Mouse (Mus musculus): Measurements from ENCODE around the gene Dgcr8. TPM values are rescaled to one million over a fixed set of nuclear protein-coding genes. Genes with fewer than 3 reads are reported as not detected.

Gene Dgcr8
- polyA plus RNA-seq, 1 experiment from 2014 or later, result 40.0 TPM

- Histone ChIP-seq H3K4me3 (replicated peaks; ENCODE audit: low read depth, low read length) (no peak overlapping the region), H3K9me3 (ENCODE audit: control insufficient read depth, low read length) (no peaks in the 10 kb centered on the region), H3K27ac (replicated peaks; ENCODE audit: low read depth, low read length) (no peak overlapping the region), H3K27me3 (ENCODE audit: control insufficient read depth, insufficient read depth, low read length) (no peaks in the 10 kb centered on the region), H3K9ac (replicated peaks; ENCODE audit: low read length) (no peak overlapping the region), H3K36me3 (ENCODE audit: control insufficient read depth, insufficient read depth, low read length) (peaks cover 29% of the 10 kb centered on the region), H3K4me1 (ENCODE audit: control insufficient read depth, insufficient read depth, low read length) (peaks cover 23% of the 10 kb centered on the region), H3K4me2 (ENCODE audit: low read length) (no peak overlapping the region)
- WGBS, result 94% methylated on average over 4 of the region's 4 CpGs
- no peak for DNase-seq
- no peak for ATAC-seq (ENCODE audit: low FRiP score, low TSS enrichment)
Measured at GRCm38 (mm10) chr16:18231451-18231850, 57.6 kb downstream of the Dgcr8 start.

GRCm38 (mm10) chr16:18231047-18231446 is 58.0 kb downstream of the Dgcr8 start:
- Histone ChIP-seq H3K4me3 (replicated peaks; ENCODE audit: low read depth, low read length) (no peak overlapping the region), H3K4me2 (ENCODE audit: low read length) (no peak overlapping the region), H3K36me3 (ENCODE audit: control insufficient read depth, insufficient read depth, low read length) (peaks cover 33% of the 10 kb centered on the region), H3K27ac (replicated peaks; ENCODE audit: low read depth, low read length) (no peak overlapping the region), H3K27me3 (ENCODE audit: control insufficient read depth, insufficient read depth, low read length) (no peaks in the 10 kb centered on the region), H3K9ac (replicated peaks; ENCODE audit: low read length) (no peak overlapping the region), H3K4me1 (ENCODE audit: control insufficient read depth, insufficient read depth, low read length) (peaks cover 20% of the 10 kb centered on the region), H3K9me3 (ENCODE audit: control insufficient read depth, low read length) (no peaks in the 10 kb centered on the region)
- DNase-seq (no peak), ATAC-seq (ENCODE audit: low FRiP score, low TSS enrichment) (no peak)
- 90% methylated on average over 3 of the region's 3 CpGs for WGBS

GRCm38 (mm10) chr16:18230617-18231016 is 58.4 kb downstream of the Dgcr8 start:
- Histone ChIP-seq H3K36me3 (ENCODE audit: control insufficient read depth, insufficient read depth, low read length) (peaks cover 38% of the 10 kb centered on the region), H3K27me3 (ENCODE audit: control insufficient read depth, insufficient read depth, low read length) (no peaks in the 10 kb centered on the region), H3K9me3 (ENCODE audit: control insufficient read depth, low read length) (no peaks in the 10 kb centered on the region), H3K4me2 (ENCODE audit: low read length) (no peak overlapping the region), H3K4me1 (ENCODE audit: control insufficient read depth, insufficient read depth, low read length) (peaks cover 16% of the 10 kb centered on the region), H3K9ac (replicated peaks; ENCODE audit: low read length) (no peak overlapping the region), H3K27ac (replicated peaks; ENCODE audit: low read depth, low read length) (no peak overlapping the region), H3K4me3 (replicated peaks; ENCODE audit: low read depth, low read length) (no peak overlapping the region)
- no peak for DNase-seq
- 94% methylated on average over 6 of the region's 6 CpGs for WGBS
- no peak for ATAC-seq (ENCODE audit: low FRiP score, low TSS enrichment)

- Histone ChIP-seq H3K4me3 (replicated peaks; ENCODE audit: low read depth, low read length) (no peak overlapping the region), H3K9me3 (ENCODE audit: control insufficient read depth, low read length) (no peaks in the 10 kb centered on the region), H3K27me3 (ENCODE audit: control insufficient read depth, insufficient read depth, low read length) (no peaks in the 10 kb centered on the region), H3K4me2 (ENCODE audit: low read length) (no peak overlapping the region), H3K36me3 (ENCODE audit: control insufficient read depth, insufficient read depth, low read length) (peaks cover 48% of the 10 kb centered on the region), H3K4me1 (ENCODE audit: control insufficient read depth, insufficient read depth, low read length) (peaks cover 16% of the 10 kb centered on the region), H3K27ac (replicated peaks; ENCODE audit: low read depth, low read length) (no peak overlapping the region), H3K9ac (replicated peaks; ENCODE audit: low read length) (no peak overlapping the region)
- 74% methylated on average over 11 of the region's 11 CpGs for WGBS
- no peak for DNase-seq
- no peak for ATAC-seq (ENCODE audit: low FRiP score, low TSS enrichment)
Measured at GRCm38 (mm10) chr16:18229622-18230021, 59.4 kb downstream of the Dgcr8 start.

- no peak for ATAC-seq (ENCODE audit: low FRiP score, low TSS enrichment)
- no peak overlapping the region; the same call in 1 of the 2 replicates for H3K9ac ChIP-seq (replicated peaks; ENCODE audit: low read length)
Measured at GRCm38 (mm10) chr16:18228856-18229255, 60.2 kb downstream of the Dgcr8 start.

GRCm38 (mm10) chr16:18227897-18228422 is 61.1 kb downstream of the Dgcr8 start:
- Histone ChIP-seq H3K27ac (replicated peaks; ENCODE audit: low read depth, low read length) (no peak overlapping the region), H3K27me3 (ENCODE audit: control insufficient read depth, insufficient read depth, low read length) (no peaks in the 10 kb centered on the region), H3K36me3 (ENCODE audit: control insufficient read depth, insufficient read depth, low read length) (peaks cover 64% of the 10 kb centered on the region), H3K4me1 (ENCODE audit: control insufficient read depth, insufficient read depth, low read length) (0 out of 2 replicates have a peak, but pooled peaks cover 3% of the 10 kb centered on the region), H3K4me2 (ENCODE audit: low read length) (no peak overlapping the region), H3K4me3 (replicated peaks; ENCODE audit: low read depth, low read length) (no peak overlapping the region), H3K9me3 (ENCODE audit: control insufficient read depth, low read length) (no peaks in the 10 kb centered on the region), H3K9ac (replicated peaks; ENCODE audit: low read length) (no peak overlapping the region)
- ATAC-seq (ENCODE audit: low FRiP score, low TSS enrichment) (no peak), DNase-seq (no peak)
- WGBS, result 97% methylated on average over 20 of the region's 20 CpGs

More at GRCm38 (mm10) chr16:18228856-18229255, 60.2 kb downstream of the Dgcr8 start:
- Histone ChIP-seq H3K4me1 (ENCODE audit: control insufficient read depth, insufficient read depth, low read length) (peaks cover 11% of the 10 kb centered on the region), H3K9me3 (ENCODE audit: control insufficient read depth, low read length) (no peaks in the 10 kb centered on the region), H3K27me3 (ENCODE audit: control insufficient read depth, insufficient read depth, low read length) (no peaks in the 10 kb centered on the region), H3K4me3 (replicated peaks; ENCODE audit: low read depth, low read length) (no peak overlapping the region), H3K36me3 (ENCODE audit: control insufficient read depth, insufficient read depth, low read length) (peaks cover 55% of the 10 kb centered on the region), H3K4me2 (ENCODE audit: low read length) (no peak overlapping the region), H3K27ac (replicated peaks; ENCODE audit: low read depth, low read length) (no peak overlapping the region)
- WGBS, result 92% methylated on average over 4 of the region's 4 CpGs
- DNase-seq, result no peak

- Histone ChIP-seq H3K9ac (replicated peaks; ENCODE audit: low read length) (no peak overlapping the region), H3K4me1 (ENCODE audit: control insufficient read depth, insufficient read depth, low read length) (0 out of 2 replicates have a peak, but pooled peaks cover 3% of the 10 kb centered on the region), H3K4me2 (ENCODE audit: low read length) (no peak overlapping the region), H3K9me3 (ENCODE audit: control insufficient read depth, low read length) (no peaks in the 10 kb centered on the region), H3K27ac (replicated peaks; ENCODE audit: low read depth, low read length) (no peak overlapping the region), H3K4me3 (replicated peaks; ENCODE audit: low read depth, low read length) (no peak overlapping the region), H3K36me3 (ENCODE audit: control insufficient read depth, insufficient read depth, low read length) (peaks cover 72% of the 10 kb centered on the region), H3K27me3 (ENCODE audit: control insufficient read depth, insufficient read depth, low read length) (no peaks in the 10 kb centered on the region)
- ATAC-seq (ENCODE audit: low FRiP score, low TSS enrichment), result no peak
- WGBS, result 89% methylated on average over 13 of the region's 13 CpGs
- no peak for DNase-seq
Measured at GRCm38 (mm10) chr16:18227187-18227586, 61.9 kb downstream of the Dgcr8 start.

GRCm38 (mm10) chr16:18222188-18222587 is 66.9 kb downstream of the Dgcr8 start:
- H3K36me3 ChIP-seq (ENCODE audit: control insufficient read depth, insufficient read depth, low read length), result peaks cover 59% of the 10 kb centered on the region
- ATAC-seq (ENCODE audit: low FRiP score, low TSS enrichment) (no peak), DNase-seq (no peak)
- H3K27me3 ChIP-seq (ENCODE audit: control insufficient read depth, insufficient read depth, low read length), result no peaks in the 10 kb centered on the region
- H3K4me3 ChIP-seq (replicated peaks; ENCODE audit: low read depth, low read length), result no peak overlapping the region
- H3K4me1 ChIP-seq (ENCODE audit: control insufficient read depth, insufficient read depth, low read length), result peaks cover 9% of the 10 kb centered on the region; the same call in 1 of the 2 replicates
- H3K27ac ChIP-seq (replicated peaks; ENCODE audit: low read depth, low read length), result no peak overlapping the region
- WGBS, result 85% methylated on average over 11 of the region's 11 CpGs
- no peaks in the 10 kb centered on the region for H3K9me3 ChIP-seq (ENCODE audit: control insufficient read depth, low read length)
- no peak overlapping the region for H3K4me2 ChIP-seq (ENCODE audit: low read length)
- H3K9ac ChIP-seq (replicated peaks; ENCODE audit: low read length), result no peak overlapping the region

- no peak overlapping the region for H3K9ac ChIP-seq (replicated peaks; ENCODE audit: low read length)
- no peak overlapping the region for H3K27ac ChIP-seq (replicated peaks; ENCODE audit: low read depth, low read length)
- H3K4me2 ChIP-seq (ENCODE audit: low read length), result no peak overlapping the region
- H3K9me3 ChIP-seq (ENCODE audit: control insufficient read depth, low read length), result no peaks in the 10 kb centered on the region
- peaks cover 9% of the 10 kb centered on the region; the same call in 1 of the 2 replicates for H3K4me1 ChIP-seq (ENCODE audit: control insufficient read depth, insufficient read depth, low read length)
- ATAC-seq (ENCODE audit: low FRiP score, low TSS enrichment) (no peak), DNase-seq (no peak)
- 83% methylated on average over 11 of the region's 11 CpGs for WGBS
- H3K4me3 ChIP-seq (replicated peaks; ENCODE audit: low read depth, low read length), result no peak overlapping the region
- H3K36me3 ChIP-seq (ENCODE audit: control insufficient read depth, insufficient read depth, low read length), result peaks cover 52% of the 10 kb centered on the region
- no peaks in the 10 kb centered on the region for H3K27me3 ChIP-seq (ENCODE audit: control insufficient read depth, insufficient read depth, low read length)
Measured at GRCm38 (mm10) chr16:18221543-18221898, 67.5 kb downstream of the Dgcr8 start.
